Mouse (Mus musculus): ENCODE data around the gene Abtb2.

DNA sequence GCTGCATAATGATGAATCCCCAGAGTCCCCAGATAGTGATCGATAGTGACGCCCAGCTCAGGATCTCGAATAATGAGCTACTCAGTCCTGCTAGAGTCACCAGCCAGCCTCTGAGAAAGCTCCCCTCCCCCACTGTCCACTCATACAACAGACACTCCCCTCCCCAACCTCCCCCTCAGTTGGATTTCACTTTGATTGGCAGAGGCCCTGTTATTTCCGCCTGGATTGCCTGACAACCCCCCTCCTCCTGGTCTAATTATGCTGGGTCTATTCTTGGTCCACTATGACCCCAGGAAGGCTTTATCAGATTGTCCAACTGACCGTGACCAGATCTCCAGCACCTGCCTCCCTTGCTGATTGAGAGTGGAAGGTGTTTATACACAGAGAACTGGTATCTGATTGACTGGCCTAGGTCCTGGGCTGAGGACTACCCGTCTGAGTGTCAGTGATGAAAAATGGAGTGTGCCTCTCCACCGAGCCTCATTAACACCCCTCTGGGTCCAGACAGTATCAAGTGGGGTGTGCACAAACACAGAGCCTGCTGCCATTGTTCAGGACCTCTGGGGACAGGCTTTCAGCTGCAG lies 59.3 kb downstream of the Abtb2 start:
- TF ChIP-seq CTCF (IDR thresholded peaks at IDR 0.05), result no peak
- no peak for TF ChIP-seq EP300 (IDR thresholded peaks at IDR 0.05; ENCODE audit: insufficient read depth, low read depth, low read length)
